Mouse (Mus musculus): Measurements from ENCODE around the gene Clec3b. TPM values are rescaled to one million over a fixed set of nuclear protein-coding genes. Genes with fewer than 3 reads are reported as not detected.

The Clec3b gene
- polyA plus RNA-seq (2014; fragmentation: Illumina TruSeq; extraction: RNeasy Lipid Tissue Mini Kit (QIAGEN cat#74804); ENCODE audit: low read depth, low replicate concordance) = not detected

DNA sequence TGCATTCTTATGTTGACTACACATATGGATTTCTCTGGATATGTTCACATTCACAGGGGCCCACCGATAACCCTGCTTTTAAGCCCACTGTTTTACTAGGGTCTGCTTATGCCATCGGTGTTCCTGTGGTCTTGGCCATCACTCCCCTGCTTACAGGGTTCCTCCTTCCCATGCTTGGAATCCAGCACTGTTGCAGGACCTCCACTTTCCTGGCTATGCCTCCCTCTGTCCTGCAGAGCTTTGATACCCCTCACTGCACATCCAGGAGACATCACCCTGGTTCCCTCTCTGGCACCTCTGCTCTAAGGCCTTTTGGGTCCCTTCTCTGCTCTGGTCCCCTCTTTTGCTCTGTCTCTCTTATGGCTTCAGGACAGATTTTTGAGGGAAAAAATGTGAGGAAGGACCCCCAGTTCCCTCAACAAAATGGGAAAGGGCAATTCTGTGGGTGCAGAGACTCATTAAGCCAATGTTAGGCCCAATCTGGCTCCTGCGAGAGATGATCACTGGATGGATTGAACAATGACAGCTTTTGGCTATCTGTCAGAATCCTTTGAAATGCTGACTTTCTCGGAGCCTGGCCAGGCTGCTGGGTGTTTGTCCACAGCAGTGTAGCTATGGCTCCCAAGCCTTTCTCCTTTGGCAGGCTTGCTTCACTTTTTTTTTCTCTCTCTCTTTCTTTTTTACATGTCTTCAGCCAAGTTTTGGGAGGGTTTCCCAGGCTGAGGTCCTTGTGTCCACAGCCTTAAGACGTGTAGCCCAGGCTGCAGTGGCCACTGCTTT is at the start of gene Clec3b:
TSS of gene Clec3b (plus strand) at position 706 of the 780 bp plus-strand sequence.

DNA sequence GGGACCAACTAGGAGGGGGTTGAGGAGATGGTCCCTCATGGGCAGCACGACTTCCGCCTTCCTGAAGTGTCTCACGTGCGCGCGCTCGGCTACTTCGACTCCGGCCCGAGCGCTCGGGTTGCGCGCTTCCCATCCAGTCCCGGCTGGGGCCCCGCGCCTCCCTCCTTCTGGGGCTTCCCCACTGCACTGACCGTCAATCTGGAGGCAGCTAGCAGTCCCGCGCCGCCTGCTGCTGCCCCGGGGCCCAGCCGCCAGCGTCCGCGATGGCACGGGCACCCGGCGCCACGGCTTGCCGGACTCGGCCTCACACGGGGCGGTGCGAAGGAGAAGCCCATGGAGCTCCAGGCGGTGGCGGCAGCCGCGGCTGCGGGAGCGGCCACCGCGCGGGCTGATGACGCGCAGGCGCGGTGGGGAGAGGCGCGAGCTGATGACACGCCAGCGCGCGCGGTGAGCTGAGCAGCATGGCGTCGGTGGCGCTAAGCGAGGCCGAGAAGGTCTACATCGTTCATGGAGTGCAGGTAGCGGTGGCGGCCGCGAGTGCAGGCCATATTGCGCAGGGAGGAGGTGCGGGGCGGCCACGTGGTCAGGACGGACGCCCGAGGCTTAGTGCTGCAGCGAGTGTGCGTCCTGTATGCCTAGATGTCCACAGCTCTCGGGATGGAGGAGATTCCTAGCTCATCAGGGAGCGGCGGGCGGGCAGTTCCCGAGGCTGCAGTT is 37.8 kb upstream of the Clec3b start, which contains the start of the genes Zdhhc3 and Exosc7:
TSS of gene Zdhhc3 (minus strand) at position 401 of the 717 bp plus-strand sequence.
TSS of gene Exosc7 (plus strand) at position 411 of the 717 bp plus-strand sequence.

Other genes with a start within 250 kb of the Clec3b start
- 106 TPM for gene Zfp105, start 227.9 kb upstream of the Clec3b start, polyA plus RNA-seq (2014; fragmentation: Illumina TruSeq; extraction: RNeasy Lipid Tissue Mini Kit (QIAGEN cat#74804); ENCODE audit: low read depth, low replicate concordance)
- gene 1110059G10Rik, start 199.9 kb upstream of the Clec3b start, polyA plus RNA-seq (2014; fragmentation: Illumina TruSeq; extraction: RNeasy Lipid Tissue Mini Kit (QIAGEN cat#74804); ENCODE audit: low read depth, low replicate concordance) = 27.7 TPM
- gene Kif15, start 199.9 kb upstream of the Clec3b start, polyA plus RNA-seq (2014; fragmentation: Illumina TruSeq; extraction: RNeasy Lipid Tissue Mini Kit (QIAGEN cat#74804); ENCODE audit: low read depth, low replicate concordance) = 134 TPM
- gene Tmem42, start 129.6 kb upstream of the Clec3b start, polyA plus RNA-seq (2014; fragmentation: Illumina TruSeq; extraction: RNeasy Lipid Tissue Mini Kit (QIAGEN cat#74804); ENCODE audit: low read depth, low replicate concordance) = 6.3 TPM
- gene Tgm4, start 116.2 kb upstream of the Clec3b start, polyA plus RNA-seq (2014; fragmentation: Illumina TruSeq; extraction: RNeasy Lipid Tissue Mini Kit (QIAGEN cat#74804); ENCODE audit: low read depth, low replicate concordance) = 0.78 TPM
- gene Zdhhc3, start 37.7 kb upstream of the Clec3b start, polyA plus RNA-seq (2014; fragmentation: Illumina TruSeq; extraction: RNeasy Lipid Tissue Mini Kit (QIAGEN cat#74804); ENCODE audit: low read depth, low replicate concordance) = 8.1 TPM
- gene Exosc7, start 37.7 kb upstream of the Clec3b start, polyA plus RNA-seq (2014; fragmentation: Illumina TruSeq; extraction: RNeasy Lipid Tissue Mini Kit (QIAGEN cat#74804); ENCODE audit: low read depth, low replicate concordance) = 7.4 TPM
- 0.15 TPM for gene Cdcp1, start 65.1 kb downstream of the Clec3b start, polyA plus RNA-seq (2014; fragmentation: Illumina TruSeq; extraction: RNeasy Lipid Tissue Mini Kit (QIAGEN cat#74804); ENCODE audit: low read depth, low replicate concordance)
- not detected for gene Tmem158, start 109.8 kb downstream of the Clec3b start, polyA plus RNA-seq (2014; fragmentation: Illumina TruSeq; extraction: RNeasy Lipid Tissue Mini Kit (QIAGEN cat#74804); ENCODE audit: low read depth, low replicate concordance)
- 35.9 TPM for gene Lars2, start 216.0 kb downstream of the Clec3b start, polyA plus RNA-seq (2014; fragmentation: Illumina TruSeq; extraction: RNeasy Lipid Tissue Mini Kit (QIAGEN cat#74804); ENCODE audit: low read depth, low replicate concordance)